Mouse (Mus musculus) liver, embryonic 18 days (tissue): ENCODE measurements around the gene Gfra1. TPM values are rescaled to one million over a fixed set of nuclear protein-coding genes. Genes with fewer than 3 reads are reported as not detected.

ENCODE experiments used
- polyA plus RNA-seq: library from polyadenylated mRNA; depleted of rRNA; stranded (reverse); fragments of >200 nt; gene quantifications from 2 replicates; pipeline ENCODE4 v1.2.3, GENCODE M21; 2012; rRNA removed

Gene Gfra1
- polyA plus RNA-seq = 5.0 and 6.5 TPM in 2 replicates

GRCm38 (mm10) chr19:58455496-58456061 is at the start of gene Gfra1:
Gfra1 (minus strand) TSS chr19:58455909.

Other genes starting within 250 kb of the Gfra1 start
- not detected in 2 replicates for gene Ccdc172, start 56.1 kb upstream of the Gfra1 start, polyA plus RNA-seq
- not detected in 2 replicates for gene Pnlip, start 196.6 kb upstream of the Gfra1 start, polyA plus RNA-seq